Mouse (Mus musculus): ENCODE data around the gene Tex13b. TPM values are rescaled to one million over a fixed set of nuclear protein-coding genes. Genes with fewer than 3 reads are reported as not detected.

Gene Tex13b
- not detected in 2 replicates for polyA plus RNA-seq (2012; rRNA removed)

DNA sequence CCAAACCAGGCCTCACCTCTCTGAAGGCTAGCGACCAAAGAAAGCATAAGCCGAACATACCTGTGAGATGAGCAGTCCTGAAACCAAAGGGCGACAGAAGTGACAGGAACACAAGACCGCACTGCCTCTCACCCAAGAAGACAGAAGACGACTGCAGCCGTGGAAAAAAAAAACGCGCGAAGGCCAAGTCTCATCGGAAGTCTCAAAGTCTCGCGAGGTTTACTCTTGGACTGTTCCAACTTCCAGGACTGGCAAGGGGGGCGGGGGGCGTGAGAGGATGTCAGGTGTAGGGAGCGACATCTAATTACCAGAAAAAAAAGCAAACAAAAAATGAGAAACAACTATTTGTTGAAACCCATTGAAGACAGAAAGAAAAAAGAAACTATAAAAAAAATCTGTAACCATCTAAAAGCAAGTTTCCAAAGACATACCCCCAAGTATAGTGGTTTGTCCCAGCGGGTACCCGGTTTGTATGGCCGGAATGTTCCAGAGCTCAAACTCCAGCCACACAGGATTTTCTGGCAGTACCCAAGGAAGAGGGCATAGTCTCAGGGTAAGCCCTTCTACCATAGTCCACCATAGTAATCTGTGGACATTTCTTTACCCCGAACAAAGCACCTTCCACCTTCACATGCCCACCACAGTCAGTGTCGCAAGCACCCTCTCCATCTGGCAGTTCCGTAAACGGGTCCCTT is at the start of gene Tex13b:
Gene Tex13b, minus strand, starts transcription at position 122 of the 695 bp plus-strand sequence.

Other genes starting within 250 kb of the Tex13b start
- gene Tsc22d3, start 212.8 kb downstream of the Tex13b start, polyA plus RNA-seq (2012; rRNA removed): 41.7 and 56.9 TPM in 2 replicates
- 9.9 and 11.6 TPM in 2 replicates for gene Mid2, start 148.8 kb downstream of the Tex13b start, polyA plus RNA-seq (2012; rRNA removed)
- not detected in 2 replicates for gene Vsig1, start 94.2 kb upstream of the Tex13b start, polyA plus RNA-seq (2012; rRNA removed)
- 1.9 and 2.8 TPM in 2 replicates for gene Psmd10, start 143.3 kb upstream of the Tex13b start, polyA plus RNA-seq (2012; rRNA removed)
- gene Atg4a, start 143.5 kb upstream of the Tex13b start, polyA plus RNA-seq (2012; rRNA removed): 0.41 and 1.2 TPM in 2 replicates